Mouse (Mus musculus) adrenal gland, adult 18-20 months (tissue): ENCODE measurements around the gene Gm49383. TPM values are rescaled to one million over a fixed set of nuclear protein-coding genes. Genes with fewer than 3 reads are reported as not detected.
"Not testable (repeated sequence)": the region's sequence is repeated elsewhere in the genome, so short reads cannot be mapped to it uniquely, and the experiment has no call there.

ENCODE experiments used
- DNase-seq, 2 experiments: peaks; one replicate each; pipeline ENCODE4 v3.0.0; 2021 to 2022; ENCODE audit warnings: low spot score in 2 of 2
- microRNA-seq, 2 experiments: library from miRNA; unstranded; fragments of <30 nt; microRNA quantifications; one replicate each; pipeline ENCODE4 v1.2.0; 2021; ENCODE audit warnings: borderline number of aligned reads in 2 of 2
- total RNA-seq, 2 experiments: library from RNA; stranded (reverse); gene quantifications; 1 replicate in 1 of 2; 2 replicates in 1 of 2; pipeline ENCODE4 v1.2.3; 2021

The Gm49383 gene
- total RNA-seq, 2 experiments from 2014 or later: 3.3 to 4.5 TPM

DNA sequence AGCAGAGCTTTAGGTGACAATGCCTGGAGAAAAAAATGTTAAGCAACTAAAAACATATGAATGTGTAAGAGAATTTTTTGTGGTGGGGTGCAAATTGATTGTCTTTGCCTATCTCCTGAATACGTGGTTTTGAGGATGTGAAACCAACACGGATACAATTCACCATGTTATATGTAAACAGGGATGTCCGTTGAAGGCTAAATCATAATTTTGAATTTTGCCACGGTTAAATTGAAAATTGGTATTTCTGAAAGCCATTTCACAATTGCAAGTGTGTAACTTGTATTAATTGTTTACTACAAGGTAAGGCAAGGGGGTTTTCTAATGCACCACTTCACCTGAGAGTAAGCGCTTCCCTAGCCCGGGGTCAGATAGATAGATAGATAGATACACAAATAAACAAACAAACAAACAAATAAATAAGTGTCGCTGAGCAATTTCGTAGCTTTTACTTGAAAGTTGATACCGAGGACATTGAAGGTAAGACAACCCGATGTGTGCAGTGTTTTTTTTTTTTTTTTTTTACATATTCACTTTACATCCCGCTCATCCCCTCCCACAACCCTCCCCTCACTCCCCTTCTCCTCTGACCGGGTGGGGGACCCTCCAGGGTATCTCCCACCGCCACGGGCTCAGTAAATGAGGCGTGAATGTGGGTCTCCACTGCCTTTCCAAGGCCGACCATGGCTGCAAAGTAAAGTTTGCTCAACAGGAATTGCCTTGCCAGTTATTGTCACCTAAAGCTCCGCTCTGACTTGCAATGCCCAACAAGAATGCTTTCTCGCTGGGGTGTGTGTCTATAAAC, 29.0 kb downstream of the Gm49383 start:
- no peak for DNase-seq

DNA sequence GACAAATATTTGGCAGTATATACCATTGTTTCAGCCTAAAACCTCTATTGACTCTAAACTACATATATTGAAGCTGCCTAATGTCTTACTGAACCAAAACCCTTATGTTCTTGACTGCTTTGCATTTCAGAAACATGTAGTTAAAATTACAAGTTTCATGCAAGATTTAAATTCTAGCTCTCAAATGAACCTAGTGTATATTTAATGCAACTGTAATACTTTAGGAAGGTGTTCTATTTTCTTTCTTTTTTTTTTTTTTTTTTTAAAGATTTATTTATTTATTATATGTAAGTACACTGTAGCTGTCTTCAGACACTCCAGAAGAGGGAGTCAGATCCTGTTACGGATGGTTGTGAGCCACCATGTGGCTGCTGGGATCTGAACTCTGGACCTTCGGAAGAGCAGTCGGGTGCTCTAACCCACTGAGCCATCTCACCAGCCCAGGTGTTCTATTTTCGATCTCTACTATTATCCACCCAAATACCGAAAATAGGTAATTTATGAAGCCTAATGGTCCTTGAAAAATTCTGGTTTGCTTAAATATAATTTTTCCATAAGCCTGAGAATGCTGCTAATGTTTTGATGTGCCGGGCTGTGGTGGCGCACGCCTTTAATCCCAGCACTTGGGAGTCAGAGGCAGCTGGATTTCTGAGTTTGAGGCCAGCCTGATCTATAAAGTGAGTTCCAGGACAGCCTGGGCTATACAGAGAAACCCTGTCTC, 29.9 kb downstream of the Gm49383 start:
- DNase-seq: not testable (repeated sequence)

DNA sequence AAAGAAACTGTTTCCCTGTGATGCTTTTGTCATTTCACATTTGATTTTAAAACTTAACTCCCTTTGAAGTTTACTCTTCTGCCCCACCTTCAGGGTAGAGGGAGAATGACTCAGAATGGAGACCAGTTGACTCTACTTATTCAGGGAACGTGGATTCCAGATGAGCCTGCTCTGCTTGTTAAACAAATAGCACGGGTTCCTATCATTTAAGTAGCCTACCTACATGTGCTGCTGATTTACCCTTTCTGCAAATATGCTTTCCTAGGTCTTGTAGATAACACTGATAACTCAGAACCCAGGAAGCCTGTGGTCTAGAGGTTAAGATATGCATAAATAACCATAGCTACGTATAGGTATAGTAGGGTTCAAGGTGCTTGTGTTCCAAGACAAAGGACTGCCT, 32.0 kb downstream of the Gm49383 start:
- no peak for DNase-seq

DNA sequence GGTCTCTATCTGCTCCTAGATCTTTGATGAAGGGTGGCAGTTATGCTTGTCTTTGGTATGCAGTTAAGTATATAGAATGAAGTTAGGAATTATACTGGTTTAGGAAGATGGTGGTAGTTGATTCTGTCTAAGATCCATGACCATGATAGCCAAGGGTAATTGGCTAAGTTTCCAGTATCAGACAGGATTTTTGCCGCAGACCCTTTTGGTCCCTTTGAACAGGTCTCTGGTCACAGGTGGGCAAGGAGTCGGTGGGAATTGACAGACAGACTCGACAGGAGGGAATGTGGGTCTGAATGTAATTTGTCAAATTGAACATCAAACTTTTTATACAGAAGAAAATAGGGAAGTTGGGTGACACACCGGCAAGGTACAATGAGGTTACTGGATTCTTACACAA, 33.3 kb downstream of the Gm49383 start:
- not testable (repeated sequence) for DNase-seq

DNA sequence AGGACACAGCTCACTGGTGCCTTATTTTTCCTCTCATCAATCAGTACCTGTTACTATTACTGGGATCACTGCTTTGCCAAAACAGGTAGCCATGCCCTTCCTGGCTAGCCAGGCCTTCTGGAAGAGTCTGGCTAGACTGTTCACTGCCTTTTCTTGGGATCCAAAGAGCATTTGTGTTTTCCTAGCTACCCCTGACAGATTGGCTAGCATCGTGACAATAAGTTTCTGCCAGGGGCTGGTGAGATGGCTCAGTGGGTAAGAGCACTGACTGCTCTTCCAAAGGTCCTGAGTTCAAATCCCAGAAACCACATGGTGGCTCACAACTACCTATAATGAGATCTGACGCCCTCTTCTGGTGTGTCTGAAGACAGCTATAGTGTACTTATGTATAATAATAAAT, 36.2 kb downstream of the Gm49383 start:
- DNase-seq: not testable (repeated sequence)

DNA sequence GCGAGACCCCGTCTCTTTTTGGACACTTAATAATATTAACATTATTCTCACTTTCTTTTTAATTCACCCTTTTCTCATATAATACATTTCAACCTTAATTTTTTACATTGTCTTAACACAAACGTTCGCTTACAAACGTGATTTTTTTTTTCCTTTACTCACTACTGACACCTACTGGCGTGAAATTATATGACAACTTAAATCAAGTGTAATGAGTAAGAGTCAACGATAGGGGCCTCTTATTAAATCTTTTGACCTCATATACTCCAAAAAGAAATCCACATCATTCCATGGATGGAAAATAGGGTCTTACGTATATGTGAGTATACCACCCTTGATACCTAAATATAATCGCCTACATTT, 37.3 kb downstream of the Gm49383 start:
- DNase-seq: no peak

DNA sequence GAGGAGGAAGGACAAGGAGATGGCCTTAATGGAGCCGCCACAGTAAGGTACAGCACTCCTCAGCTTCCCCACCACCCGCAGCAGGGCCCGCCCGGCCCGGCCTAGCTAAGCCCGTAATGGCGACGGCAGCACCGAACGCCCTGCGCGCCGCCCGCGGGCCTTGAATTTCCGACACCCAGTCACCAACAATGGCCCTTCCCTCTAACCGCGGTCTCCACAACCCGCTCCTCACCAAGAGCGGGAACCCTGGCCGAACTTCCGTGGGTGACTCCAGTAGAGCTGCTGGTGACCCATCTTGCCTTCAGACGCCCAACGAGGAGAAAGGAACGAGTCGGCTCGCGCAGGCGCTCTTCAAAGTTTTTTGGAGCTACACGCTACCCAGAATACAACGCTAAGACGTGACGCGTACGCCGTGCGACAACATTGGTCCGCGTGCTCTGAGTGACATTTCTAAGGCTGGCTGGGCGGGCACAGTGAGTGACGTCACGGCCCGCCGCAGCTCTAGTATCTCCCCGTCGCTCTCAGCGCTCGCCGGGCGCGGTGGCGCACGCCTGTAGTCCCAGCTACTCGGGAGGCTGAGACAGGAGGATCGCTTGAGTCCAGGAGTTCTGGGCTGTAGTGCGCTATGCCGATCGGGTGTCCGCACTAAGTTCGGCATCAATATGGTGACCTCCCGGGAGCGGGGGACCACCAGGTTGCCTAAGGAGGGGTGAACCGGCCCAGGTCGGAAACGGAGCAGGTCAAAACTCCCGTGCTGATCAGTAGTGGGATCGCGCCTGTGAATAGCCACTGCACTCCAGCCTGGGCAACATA, 37.9 kb downstream of the Gm49383 start, which contains the start of gene Rps29:
TSS of gene Rps29 (minus strand) at position 422 of the 813 bp plus-strand sequence.
- DNase-seq: peak; percentile 95 to 97

DNA sequence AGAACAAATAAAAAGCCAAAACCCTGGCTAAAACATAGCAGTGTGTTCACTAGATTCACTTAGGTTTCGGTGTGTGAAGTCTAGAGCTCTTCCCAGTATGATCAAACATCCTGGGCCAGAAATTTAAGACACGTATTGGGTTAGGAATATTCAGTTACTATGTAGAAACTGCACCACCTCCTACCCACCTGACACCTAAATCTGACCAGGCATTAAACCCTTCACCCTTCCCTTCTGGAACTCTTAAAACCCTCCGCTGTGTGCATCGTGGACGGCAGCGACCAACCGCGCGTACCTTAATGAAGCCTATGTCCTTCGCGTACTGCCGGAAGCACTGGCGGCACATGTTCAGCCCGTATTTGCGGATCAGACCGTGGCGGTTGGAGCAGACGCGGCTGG, 38.5 kb downstream of the Gm49383 start:
- DNase-seq: no peak

DNA sequence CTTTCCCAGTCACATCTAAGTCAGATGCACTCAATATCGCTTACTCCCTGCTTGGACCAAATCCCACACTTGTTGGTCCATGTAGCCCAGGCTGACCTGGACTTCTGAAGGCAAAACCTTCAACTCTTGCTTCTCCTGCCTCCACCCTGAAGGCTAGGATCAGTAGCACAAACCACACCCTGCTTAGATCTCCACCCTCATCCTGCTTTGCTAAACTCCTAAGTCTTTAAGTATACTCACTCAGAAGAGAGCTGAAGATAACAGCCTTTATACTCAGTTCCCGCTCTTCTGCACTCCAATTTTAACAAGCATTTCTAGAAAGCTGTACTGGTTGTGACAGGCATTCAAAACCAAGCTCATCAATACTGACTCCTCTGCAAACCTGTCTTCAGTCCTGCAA, 39.8 kb downstream of the Gm49383 start:
- DNase-seq: no peak

DNA sequence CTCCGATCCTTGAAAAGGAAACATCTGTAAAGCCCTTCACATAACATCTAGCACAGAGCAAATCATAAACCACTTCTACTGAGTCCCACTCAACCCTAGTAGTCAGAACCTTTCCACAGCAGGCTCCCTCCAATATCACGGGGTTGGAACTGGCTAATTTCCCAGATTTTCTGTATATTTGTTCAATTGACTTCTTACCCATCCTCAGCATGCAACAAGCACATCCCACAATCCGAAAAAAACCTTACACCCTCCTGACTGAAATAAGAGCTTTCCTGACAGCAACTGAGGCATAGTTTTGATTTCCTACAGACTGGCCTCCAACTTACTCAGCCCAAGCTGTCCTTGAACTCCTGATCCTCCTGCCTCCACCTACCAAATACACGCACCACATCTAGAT, 40.5 kb downstream of the Gm49383 start:
- no peak for DNase-seq

DNA sequence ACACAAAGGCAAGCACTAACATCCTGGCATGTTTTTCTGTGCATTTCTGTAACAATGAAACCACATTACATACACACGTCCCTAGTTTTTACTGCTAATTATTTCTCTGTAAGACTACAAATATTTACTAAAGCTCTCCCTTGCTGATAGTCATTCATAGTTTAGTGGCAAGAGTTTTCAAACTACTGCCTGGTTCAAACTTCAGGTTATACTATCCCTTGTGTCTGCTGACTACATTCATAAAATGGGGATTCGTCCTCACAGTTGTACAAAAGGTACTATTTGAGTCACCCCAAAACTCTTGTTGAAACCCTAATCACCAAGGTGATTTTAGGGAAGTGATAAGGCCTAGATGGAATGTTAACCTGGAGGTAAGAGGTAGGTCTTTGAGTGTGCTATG, 41.0 kb downstream of the Gm49383 start:
- DNase-seq: no peak

DNA sequence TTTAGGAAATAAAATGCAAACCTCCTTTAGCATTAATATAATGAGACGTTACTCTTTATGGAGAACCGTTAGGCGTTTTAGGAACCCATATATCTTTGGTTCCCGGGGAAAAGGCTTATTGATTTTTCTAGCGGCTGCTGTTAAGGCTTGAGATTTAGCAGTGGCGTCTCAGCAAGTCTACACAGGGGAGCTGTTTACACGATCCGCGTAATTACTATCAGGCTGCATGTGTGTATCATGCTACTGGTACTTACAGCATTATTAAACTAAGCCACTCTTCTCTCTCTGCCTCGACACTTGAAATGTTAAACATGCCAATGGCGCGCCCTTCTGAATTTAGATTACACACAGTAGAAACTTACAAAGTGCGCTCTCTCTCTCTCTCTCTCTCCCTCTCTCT, 46.9 kb downstream of the Gm49383 start:
- no peak for DNase-seq

DNA sequence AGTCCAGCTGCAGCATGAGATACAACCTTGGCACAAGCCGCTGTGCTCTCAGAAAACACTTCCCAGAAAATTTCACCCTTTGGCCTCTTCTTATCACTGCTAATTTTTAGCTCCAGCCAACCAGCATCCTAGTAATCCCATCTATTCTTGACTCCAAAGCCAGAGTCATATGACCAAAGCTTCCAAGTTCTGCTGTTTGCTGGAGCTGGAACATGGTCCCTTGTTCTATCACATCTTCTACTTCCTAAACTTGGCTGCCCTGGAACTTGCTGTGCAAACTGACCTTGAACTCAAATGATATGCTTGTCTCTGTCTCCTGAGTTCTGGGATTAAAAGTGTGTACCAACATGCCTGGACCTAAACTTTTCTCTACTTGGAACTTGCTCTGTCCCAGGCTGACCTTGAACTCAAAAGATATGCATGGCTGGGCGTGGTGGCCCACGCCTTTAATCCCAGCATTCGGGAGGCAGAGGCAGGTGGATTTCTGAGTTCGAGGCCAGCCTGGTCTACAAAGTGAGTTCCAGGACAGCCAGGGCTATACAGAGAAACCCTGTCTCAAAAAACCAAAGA, 49.7 kb downstream of the Gm49383 start:
- no peak for DNase-seq

DNA sequence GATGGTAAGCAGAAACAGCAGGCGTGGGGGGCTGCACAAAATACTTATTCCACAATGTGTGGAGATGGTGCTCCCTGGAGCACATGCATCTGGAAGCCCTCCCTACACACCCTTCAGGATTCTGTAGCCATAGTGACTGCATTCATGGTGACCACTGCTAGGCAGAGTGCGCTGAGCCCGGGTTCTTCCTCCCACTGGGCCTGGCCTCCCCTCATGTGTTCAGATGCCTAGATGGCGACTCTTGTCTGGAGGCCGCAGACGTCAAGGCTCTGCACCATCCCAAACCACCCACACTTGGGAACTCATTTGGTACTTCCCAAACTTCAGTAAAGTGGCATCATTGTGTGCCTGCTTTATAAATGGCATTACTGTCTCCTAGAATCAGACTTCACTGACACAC, 53.4 kb downstream of the Gm49383 start:
- DNase-seq: no peak

DNA sequence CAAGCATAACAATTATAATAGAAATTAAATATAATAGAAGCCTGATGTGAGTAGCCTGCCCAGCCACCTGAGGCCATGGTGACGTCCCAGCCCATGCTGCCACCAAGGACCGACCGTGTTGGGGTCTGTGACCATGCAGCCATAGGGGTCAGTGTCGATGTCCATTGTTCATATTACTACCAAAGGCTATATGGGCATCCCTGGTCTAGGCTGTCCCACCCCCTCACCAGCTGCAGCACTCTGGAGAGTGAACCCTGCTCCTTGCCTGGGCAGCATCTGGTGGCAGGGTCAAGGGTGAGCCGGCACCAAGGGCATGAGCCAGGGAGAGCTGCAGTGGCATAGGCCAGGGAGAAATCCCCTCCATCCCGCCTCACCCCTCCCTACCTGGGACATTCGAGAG, 57.1 kb downstream of the Gm49383 start:
- DNase-seq: no peak

DNA sequence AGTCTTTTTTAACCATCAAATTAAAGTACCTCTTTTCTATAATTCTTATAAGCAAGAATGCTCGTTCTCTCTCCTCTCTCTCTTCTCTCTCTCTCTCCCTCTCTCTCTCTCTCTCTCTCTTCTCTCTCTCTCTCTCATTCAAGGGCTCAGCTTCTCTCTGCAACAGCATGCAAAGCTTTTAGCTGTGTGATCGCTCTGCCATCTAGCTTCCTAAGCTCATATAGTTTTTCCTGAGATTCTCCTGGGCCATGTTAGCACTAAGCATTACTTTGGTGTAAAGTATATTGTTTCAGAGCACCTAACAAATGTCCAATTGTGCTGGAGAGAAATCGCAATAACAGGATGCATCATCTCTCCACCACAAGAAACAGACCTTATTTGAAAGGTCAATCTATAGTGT, 57.7 kb downstream of the Gm49383 start:
- DNase-seq: no peak

Small RNA genes within 50 kb of the gene (microRNA-seq; reads per million reads assigned to microRNA genes)
- gene Gm47287: 0 reads per million in 2 experiments
- gene Gm47295: 2.4 to 19.0 reads per million in 2 experiments

Other genes with a start within 250 kb of the Gm49383 start
- gene Rps29, start 37.9 kb downstream of the Gm49383 start, total RNA-seq: 1,000 to 10,000 TPM; 1,279 to 1,338 TPM
- gene Lrr1, start 28.3 kb downstream of the Gm49383 start, total RNA-seq: not detected
- 100 to 1,000 TPM; 505 to 610 TPM for gene Rpl36al, start 13.0 kb downstream of the Gm49383 start, total RNA-seq
- gene Mgat2, start 12.9 kb downstream of the Gm49383 start, total RNA-seq: 10 to 100 TPM; 43.1 to 62.8 TPM
- gene Dnaaf2, start 1.3 kb upstream of the Gm49383 start, total RNA-seq: 1 to 10 TPM; 1.1 to 1.3 TPM
- gene Gm49384, start 7.2 kb upstream of the Gm49383 start, total RNA-seq: 1 to 10 TPM; 2.9 to 4.1 TPM
- gene Pole2, start 31.1 kb upstream of the Gm49383 start, total RNA-seq: 1 to 10 TPM in 1 of 2 experiments, under 1 TPM in 1; 0.99 to 1.3 TPM
- 1 to 10 TPM; 7.0 to 8.5 TPM for gene Klhdc1, start 44.1 kb upstream of the Gm49383 start, total RNA-seq
- 10 to 100 TPM; 53.2 to 55.6 TPM for gene Klhdc2, start 99.6 kb upstream of the Gm49383 start, total RNA-seq
- 10 to 100 TPM; 40.3 to 48.6 TPM for gene Nemf, start 160.1 kb upstream of the Gm49383 start, total RNA-seq
- 100 to 1,000 TPM; 117 to 135 TPM for gene Arf6, start 175.0 kb upstream of the Gm49383 start, total RNA-seq
- gene Gm9887, start 175.4 kb upstream of the Gm49383 start, total RNA-seq: under 1 TPM; 0.70 to 0.89 TPM